9 mouse cellular contexts compared by ENCODE assay signal in the genomic region with DNA sequence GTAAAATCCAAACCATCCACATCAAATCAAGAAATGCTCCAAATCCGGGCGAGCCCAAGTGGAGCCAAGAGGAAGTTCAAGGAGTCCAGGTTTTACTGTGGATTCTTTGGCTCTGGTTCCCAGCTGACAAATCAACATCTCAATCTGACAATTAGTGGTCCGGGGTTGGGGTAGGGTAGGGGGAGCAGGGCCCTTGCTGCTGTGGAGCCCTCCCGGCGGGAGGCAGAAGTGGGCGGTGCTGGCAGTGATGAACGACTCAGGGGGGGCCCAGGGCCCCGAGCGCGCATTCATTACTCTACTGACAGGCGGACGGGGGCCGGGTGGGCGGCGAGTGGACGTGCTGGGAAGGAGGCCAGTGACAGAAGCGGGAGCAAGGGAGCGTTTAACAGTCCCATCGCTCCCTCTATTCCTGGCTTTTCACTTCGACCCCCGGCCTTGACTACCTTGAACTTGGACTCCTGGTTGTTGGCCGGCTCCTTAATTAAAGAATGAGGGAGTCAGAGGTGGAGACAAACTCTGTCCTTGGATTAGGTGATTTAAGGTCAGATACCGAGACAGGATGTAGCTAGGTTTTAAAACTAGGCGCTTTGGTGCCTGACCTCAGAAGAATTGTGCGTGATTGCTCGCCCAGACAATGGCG. TPM values are rescaled to one million over a fixed set of nuclear protein-coding genes. Genes with fewer than 3 reads are reported as not detected.
DNase-seq lines count a peak whose midpoint lies in the region; ATAC-seq and TF ChIP-seq lines count a peak whose summit lies in the region.
"Had no signal": no experiment of that assay in that cellular context is flagged by ENCODE, and none has a peak within 500 bp of the region (broad histone marks: within the 10 kb centered on the region; RNA-seq: fewer than 3 reads in every experiment).

No protein-coding gene starts in this region.

- H3K9ac ChIP-seq in heart, embryonic 16.5 days (ENCODE audit: low read length) = no peak overlapping the region
- H3K9ac ChIP-seq in embryonic facial prominence, embryonic 15.5 days = no peak overlapping the region
- no peak overlapping the region for H3K9ac ChIP-seq in limb, embryonic 13.5 days

- H3K27me3 ChIP-seq in heart, embryonic 16.5 days (ENCODE audit: control insufficient read depth, insufficient read depth, low read length) = peaks cover 83% of the 10 kb centered on the region
- H3K27me3 ChIP-seq in E14TG2a.4 (ENCODE audit: insufficient read depth, low read length) = peaks cover 88% of the 10 kb centered on the region
- H3K27me3 ChIP-seq in embryonic facial prominence, embryonic 15.5 days = peaks cover 93% of the 10 kb centered on the region
- H3K27me3 ChIP-seq in limb, embryonic 13.5 days = peaks cover 98% of the 10 kb centered on the region

- 4% methylated on average over 27 of the region's 27 CpGs for WGBS in heart, embryonic 16.5 days
- 3% methylated on average over 26 of the region's 27 CpGs for WGBS in embryonic facial prominence, embryonic 15.5 days
- WGBS in limb, embryonic 13.5 days = 1% methylated on average over 27 of the region's 27 CpGs

- no peaks in the 10 kb centered on the region for H3K9me3 ChIP-seq in heart, embryonic 16.5 days (replicated peaks; ENCODE audit: control insufficient read depth, low read length)
- H3K9me3 ChIP-seq in E14TG2a.4 (ENCODE audit: low read length) = 0 out of 2 replicates have a peak, but pooled peaks cover 3% of the 10 kb centered on the region
- no peaks in the 10 kb centered on the region for H3K9me3 ChIP-seq in embryonic facial prominence, embryonic 15.5 days (replicated peaks)
- H3K9me3 ChIP-seq in limb, embryonic 13.5 days = no peaks in the 10 kb centered on the region

- peak overlapping the region; percentile 1; the same call in 1 of the 2 replicates for H3K4me2 ChIP-seq in heart, embryonic 16.5 days (ENCODE audit: low read depth, low read length)
- peak overlapping the region; percentile 39 for H3K4me2 ChIP-seq in embryonic facial prominence, embryonic 15.5 days (replicated peaks)
- peak overlapping the region; percentile 31 for H3K4me2 ChIP-seq in limb, embryonic 13.5 days (replicated peaks)

- H3K4me3 ChIP-seq in heart, embryonic 16.5 days (ENCODE audit: low read length) = no peak overlapping the region
- peak overlapping the region; percentile 45 for H3K4me3 ChIP-seq in E14TG2a.4 (replicated peaks; ENCODE audit: low read length)
- H3K4me3 ChIP-seq in embryonic facial prominence, embryonic 15.5 days (replicated peaks) = peak overlapping the region; percentile 11
- peak overlapping the region; percentile 15; the same call in 1 of the 2 replicates for H3K4me3 ChIP-seq in limb, embryonic 13.5 days

- H3K36me3 ChIP-seq in heart, embryonic 16.5 days (ENCODE audit: control insufficient read depth, insufficient read depth) = no peaks in the 10 kb centered on the region
- H3K36me3 ChIP-seq in E14TG2a.4 (ENCODE audit: insufficient read depth, low read length) = no peaks in the 10 kb centered on the region
- no peaks in the 10 kb centered on the region for H3K36me3 ChIP-seq in embryonic facial prominence, embryonic 15.5 days
- no peaks in the 10 kb centered on the region for H3K36me3 ChIP-seq in limb, embryonic 13.5 days

- no peak for ATAC-seq in heart, embryonic 16.5 days (replicated peaks; ENCODE audit: extremely low read depth, insufficient read depth, low FRiP score)
- ATAC-seq in embryonic facial prominence, embryonic 15.5 days (ENCODE audit: insufficient number of reproducible peaks, low FRiP score, low TSS enrichment, low read depth) = no peak; the same call in 1 of the 2 replicates
- no peak for ATAC-seq in limb, embryonic 13.5 days (ENCODE audit: low FRiP score, low read depth)

- H3K4me1 ChIP-seq in heart, embryonic 16.5 days (ENCODE audit: control insufficient read depth, insufficient read depth, low read length) = peaks cover 23% of the 10 kb centered on the region
- H3K4me1 ChIP-seq in E14TG2a.4 (replicated peaks; ENCODE audit: low read depth, low read length) = peaks cover 71% of the 10 kb centered on the region
- H3K4me1 ChIP-seq in embryonic facial prominence, embryonic 15.5 days = peaks cover 51% of the 10 kb centered on the region
- H3K4me1 ChIP-seq in limb, embryonic 13.5 days = peaks cover 51% of the 10 kb centered on the region

- no peak for TF ChIP-seq CTCF in E14TG2a.4 (conservative IDR thresholded peaks at IDR 0.05; ENCODE audit: low read length)

- H3K27ac ChIP-seq in heart, embryonic 16.5 days (ENCODE audit: low read length) = no peak overlapping the region
- no peak overlapping the region for H3K27ac ChIP-seq in embryonic facial prominence, embryonic 15.5 days (replicated peaks)
- no peak overlapping the region for H3K27ac ChIP-seq in limb, embryonic 13.5 days

- no peak for DNase-seq in heart, postnatal 4 days
- DNase-seq in spleen, postnatal 14 days (ENCODE audit: low spot score in 2 of 2) = no peak
- no peak for DNase-seq in gastrocnemius, adult 18-20 months (ENCODE audit: low spot score)
- no peak for DNase-seq in lung, postnatal 10 days

RNA-seq across cellular contexts. Expression of a gene that starts 1.8 kb away (rescaled TPM):
- 0.43 and 0.52 TPM in 2 replicates for polyA plus RNA-seq in heart, embryonic 16.5 days (2015; fragmentation: Nextera tagmentation; extraction: Ambion mirVana)
- 1 to 10 TPM in 1 of 2 experiments, under 1 TPM in 1; 0.79 to 1.2 TPM for total RNA-seq in heart, postnatal 4 days (2021)
- 0.28 and 0.64 TPM in 2 replicates for polyA plus RNA-seq in embryonic facial prominence, embryonic 15.5 days (2015; fragmentation: Nextera tagmentation; extraction: Ambion mirVana)
- 0.83 and 1.0 TPM in 2 replicates for polyA plus RNA-seq in limb, embryonic 13.5 days (2015; fragmentation: Nextera tagmentation; extraction: Ambion mirVana)
- under 1 TPM in 1 of 2 experiments, not detected in 1; 0.19 TPM for total RNA-seq in gastrocnemius, adult 18-20 months (2021)

RNA-seq across cellular contexts. Expression of a gene that starts 7.1 kb away (rescaled TPM):
- 0.12 and 0.16 TPM in 2 replicates for polyA plus RNA-seq in heart, embryonic 16.5 days (2015; fragmentation: Nextera tagmentation; extraction: Ambion mirVana)
- under 1 TPM in 1 of 2 experiments, not detected in 1; 0.19 TPM for total RNA-seq in heart, postnatal 4 days (2021)
- 0.17 TPM in 1 of 2 replicates, not detected in the other for polyA plus RNA-seq in embryonic facial prominence, embryonic 15.5 days (2015; fragmentation: Nextera tagmentation; extraction: Ambion mirVana)
- polyA plus RNA-seq in limb, embryonic 13.5 days (2015; fragmentation: Nextera tagmentation; extraction: Ambion mirVana) = not detected in 2 replicates
- total RNA-seq in gastrocnemius, adult 18-20 months (2021) = not detected
- total RNA-seq: gastrocnemius, adult 8-10 months had no signal

RNA-seq across cellular contexts. Expression of a gene that starts 20.4 kb away (rescaled TPM):
- polyA plus RNA-seq in heart, embryonic 16.5 days (2015; fragmentation: Nextera tagmentation; extraction: Ambion mirVana) = 27.8 and 29.4 TPM in 2 replicates
- total RNA-seq in heart, postnatal 4 days (2021) = 10 to 100 TPM; 17.8 to 18.7 TPM
- 27.1 TPM in 2 replicates for polyA plus RNA-seq in embryonic facial prominence, embryonic 15.5 days (2015; fragmentation: Nextera tagmentation; extraction: Ambion mirVana)
- 36.2 and 37.5 TPM in 2 replicates for polyA plus RNA-seq in limb, embryonic 13.5 days (2015; fragmentation: Nextera tagmentation; extraction: Ambion mirVana)
- under 1 TPM in 1 of 2 experiments, not detected in 1; 0.21 TPM for total RNA-seq in gastrocnemius, adult 18-20 months (2021)
- total RNA-seq: gastrocnemius, adult 8-10 months had no signal

RNA-seq across cellular contexts. Expression of a gene that starts 31.0 kb away (rescaled TPM):
- 25.3 and 25.5 TPM in 2 replicates for polyA plus RNA-seq in heart, embryonic 16.5 days (2015; fragmentation: Nextera tagmentation; extraction: Ambion mirVana)
- total RNA-seq in heart, postnatal 4 days (2021) = 10 to 100 TPM; 24.8 to 28.3 TPM
- 36.7 and 37.0 TPM in 2 replicates for polyA plus RNA-seq in embryonic facial prominence, embryonic 15.5 days (2015; fragmentation: Nextera tagmentation; extraction: Ambion mirVana)
- polyA plus RNA-seq in limb, embryonic 13.5 days (2015; fragmentation: Nextera tagmentation; extraction: Ambion mirVana) = 50.3 and 50.5 TPM in 2 replicates
- 1 to 10 TPM; 3.8 to 4.6 TPM for total RNA-seq in gastrocnemius, adult 18-20 months (2021)

RNA-seq across cellular contexts. Expression of a gene that starts 39.8 kb away (rescaled TPM):
- 1.4 and 2.4 TPM in 2 replicates for polyA plus RNA-seq in heart, embryonic 16.5 days (2015; fragmentation: Nextera tagmentation; extraction: Ambion mirVana)
- 1 to 10 TPM in 1 of 2 experiments, under 1 TPM in 1; 0.60 to 1.3 TPM for total RNA-seq in heart, postnatal 4 days (2021)
- polyA plus RNA-seq in embryonic facial prominence, embryonic 15.5 days (2015; fragmentation: Nextera tagmentation; extraction: Ambion mirVana) = 8.8 and 9.9 TPM in 2 replicates
- polyA plus RNA-seq in limb, embryonic 13.5 days (2015; fragmentation: Nextera tagmentation; extraction: Ambion mirVana) = 1.0 and 1.2 TPM in 2 replicates
- under 1 TPM; 0.43 to 0.88 TPM for total RNA-seq in gastrocnemius, adult 18-20 months (2021)
